Mouse (Mus musculus) right cerebral cortex, postnatal 4 days (tissue): ENCODE measurements around the gene Pole.

Source experiments
- DNase-seq: peaks from one replicate; pipeline ENCODE4 v3.0.0-alpha.2; 2022

The Pole gene

DNA sequence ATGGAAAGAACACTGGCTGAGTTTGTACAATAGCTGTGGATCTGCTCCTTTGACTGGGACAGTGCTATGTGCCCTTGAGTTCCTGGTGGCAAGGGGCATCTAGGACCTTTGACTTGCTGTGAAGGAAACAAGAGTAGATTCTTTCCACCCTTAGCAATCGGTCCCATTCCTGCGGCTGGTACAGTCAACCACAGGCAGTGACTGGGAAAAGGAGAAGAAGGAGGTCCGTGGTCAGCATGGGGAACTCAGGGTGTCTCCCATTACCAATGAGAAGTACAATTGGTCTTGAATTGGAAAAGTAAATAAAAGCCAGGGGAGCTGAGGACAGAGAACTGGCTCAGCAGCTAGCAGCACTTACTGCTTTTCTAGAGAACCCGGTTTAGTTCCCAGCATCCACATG lies 59.4 kb downstream of the Pole start:
- no peak for DNase-seq

DNA sequence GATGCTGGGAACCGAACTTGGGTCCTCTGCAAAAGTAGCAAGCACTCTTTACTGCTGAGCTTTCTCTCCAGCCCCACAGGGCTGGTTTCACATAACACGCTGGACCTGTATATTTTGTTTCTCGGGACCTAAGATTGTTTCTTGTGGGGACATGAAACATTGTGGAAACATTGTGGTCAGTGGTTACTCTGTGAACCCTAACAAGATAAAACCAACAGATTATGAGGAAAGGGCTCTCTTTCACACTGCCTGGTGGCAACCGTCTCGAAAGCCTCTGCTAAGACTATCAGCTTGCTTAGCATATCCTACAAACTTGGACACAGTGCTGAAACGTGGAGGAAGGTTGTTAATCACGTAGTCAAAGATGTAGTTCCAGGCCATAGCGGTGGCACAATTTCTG lies 60.9 kb downstream of the Pole start:
- DNase-seq: no peak

DNA sequence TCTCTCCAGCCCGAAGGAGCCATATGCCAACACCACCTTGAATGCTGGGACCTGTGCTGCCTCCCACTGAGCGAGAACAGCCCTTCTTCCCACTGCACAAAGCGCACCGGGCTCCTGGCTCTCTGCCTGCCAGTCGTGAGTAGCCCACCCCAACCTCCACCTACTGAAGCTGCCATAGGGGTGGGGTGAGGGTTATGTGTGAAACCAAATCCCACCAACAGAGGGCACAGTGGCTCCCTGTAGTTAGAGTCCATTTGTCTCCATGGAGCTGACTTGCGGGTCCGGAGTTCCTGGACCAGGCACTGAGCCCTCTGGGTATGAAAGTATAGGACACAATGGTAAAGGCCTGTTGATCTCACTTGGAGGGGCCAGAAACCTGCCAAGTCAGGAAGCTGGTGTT lies 68.6 kb downstream of the Pole start:
- peak; percentile 41 for DNase-seq

DNA sequence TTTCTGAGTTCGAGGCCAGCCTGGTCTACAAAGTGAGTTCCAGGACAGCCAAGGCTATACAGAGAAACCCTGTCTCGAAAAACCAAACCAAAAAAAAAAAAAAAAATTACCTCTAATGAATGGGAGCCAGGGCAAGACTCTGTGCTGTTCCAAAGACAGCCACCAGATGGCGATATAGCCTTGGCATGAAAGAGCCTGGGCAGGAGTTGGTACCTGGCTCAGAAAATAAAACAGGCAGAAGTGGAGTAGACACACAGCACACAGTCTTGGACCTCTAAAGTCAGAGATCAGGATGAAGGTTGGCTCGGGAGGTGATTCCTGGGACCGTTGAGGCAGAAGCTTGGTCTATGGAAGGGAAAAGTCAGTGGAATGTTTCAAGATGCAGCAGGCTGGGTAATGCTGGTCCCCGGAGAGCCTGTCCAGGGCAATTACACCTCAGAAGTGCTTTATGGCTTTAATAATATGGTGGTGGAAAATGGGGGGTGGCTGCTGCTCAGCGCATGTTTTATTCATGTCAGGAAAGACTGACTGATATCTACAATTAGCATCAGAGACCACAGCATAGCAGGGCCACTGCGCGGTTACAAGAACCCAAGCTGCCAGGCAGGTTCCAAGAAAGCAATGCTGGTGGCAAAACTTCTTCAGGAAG lies 71.5 kb downstream of the Pole start:
- peak; percentile 90 for DNase-seq

DNA sequence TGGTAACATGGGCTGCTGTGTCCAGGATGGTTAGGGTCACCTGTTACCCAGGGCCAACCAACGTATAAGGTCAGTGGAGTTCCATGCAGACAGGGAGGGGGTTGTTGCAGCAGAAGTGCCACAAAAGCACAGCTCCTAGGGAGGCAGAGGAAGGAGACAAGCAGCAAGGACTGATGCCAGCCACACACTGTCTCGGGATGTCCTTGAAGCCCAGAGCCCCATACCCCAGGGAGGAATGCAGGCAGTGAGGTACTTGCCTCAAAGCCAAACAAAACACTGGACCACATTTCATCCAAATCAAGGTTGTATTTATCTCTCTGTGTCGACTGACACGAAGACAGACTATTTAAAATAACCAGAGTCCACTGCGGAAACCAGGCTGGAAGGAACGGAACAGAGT lies 75.4 kb downstream of the Pole start:
- DNase-seq: no peak

DNA sequence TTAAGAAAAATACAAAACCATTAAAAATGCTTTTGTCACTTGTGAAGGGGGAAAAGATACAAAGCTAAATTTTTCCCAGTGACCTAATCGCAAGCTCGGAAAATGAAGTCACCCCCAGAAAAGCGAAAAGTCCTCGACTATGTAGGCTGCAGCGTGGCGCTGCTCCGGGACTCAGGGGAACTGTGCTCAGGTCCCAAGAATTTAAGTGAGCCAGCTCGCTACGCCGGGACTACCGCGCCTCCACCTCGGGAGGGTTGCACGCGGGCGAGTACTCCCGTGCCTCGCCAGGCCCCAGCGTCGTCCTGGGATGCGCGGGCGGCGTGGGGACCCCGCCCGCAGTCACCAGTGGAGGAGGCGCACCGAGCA lies 76.7 kb downstream of the Pole start:
- no peak for DNase-seq

DNA sequence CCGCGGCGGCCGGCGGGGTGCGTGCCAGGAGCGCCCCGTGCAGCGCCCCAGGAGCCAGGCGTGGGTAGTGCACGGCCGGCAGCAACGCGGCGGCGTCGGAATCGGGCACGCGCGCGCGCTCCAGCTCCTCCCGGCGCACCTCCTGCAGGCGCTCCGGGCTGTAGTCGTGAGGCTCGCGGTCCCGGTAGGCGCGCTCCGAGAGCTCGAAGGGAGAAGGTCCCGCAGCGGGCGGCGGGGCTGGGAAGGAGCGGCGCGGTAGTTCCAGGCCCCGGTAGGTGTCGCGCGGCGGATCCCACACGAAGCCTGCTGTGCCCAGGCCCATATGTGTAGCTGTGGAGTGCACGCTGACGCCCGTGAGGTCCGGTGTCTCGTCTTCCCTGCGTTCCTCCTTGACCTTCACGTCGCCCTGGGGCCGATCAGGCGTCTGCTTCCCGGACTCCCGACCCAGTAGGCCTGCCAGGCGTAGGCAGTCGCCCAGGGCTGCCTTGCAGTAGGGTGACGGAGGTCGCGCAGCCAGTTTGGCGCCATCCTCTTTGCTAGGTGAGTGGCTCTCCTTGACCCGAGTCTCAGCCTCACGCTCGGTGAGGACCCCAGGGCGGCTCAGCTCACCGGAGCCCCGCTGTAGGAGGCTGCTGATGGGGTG lies 77.2 kb downstream of the Pole start:
- DNase-seq: peak; percentile 83

DNA sequence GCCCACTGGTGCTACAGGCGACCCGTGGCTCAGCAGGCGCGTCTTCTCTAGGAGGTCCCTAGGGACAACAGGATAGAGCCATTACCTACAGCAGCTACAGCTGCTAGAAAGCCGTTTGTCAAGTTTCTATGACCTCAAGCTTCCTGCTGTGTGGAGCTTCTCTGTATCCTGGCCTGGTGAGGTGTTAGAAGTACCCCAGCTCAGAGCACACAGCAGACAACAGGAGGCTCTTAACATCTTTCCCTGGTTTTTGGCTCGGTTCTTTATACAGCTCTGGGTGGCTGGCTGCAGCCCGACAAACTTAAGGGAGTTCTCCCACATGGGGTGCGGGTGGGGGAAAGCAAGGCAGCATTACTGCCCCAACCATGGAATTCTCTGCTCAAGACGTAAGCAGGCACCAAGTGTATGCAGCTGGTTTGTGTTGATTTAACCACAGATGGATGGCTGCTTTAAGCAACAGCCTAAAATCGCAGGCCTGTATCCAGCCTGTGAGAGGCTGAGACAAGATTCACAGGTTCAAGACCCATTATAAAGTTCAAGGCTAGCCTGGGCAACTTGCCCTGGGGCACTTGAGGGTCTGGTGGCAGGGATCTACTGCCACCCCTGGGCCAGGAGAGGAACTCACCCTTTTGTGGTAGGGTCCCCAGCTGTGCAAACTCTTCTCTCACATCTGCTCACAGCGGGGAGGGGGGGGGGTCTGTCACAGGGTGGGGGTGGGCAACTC lies 77.9 kb downstream of the Pole start:
- DNase-seq: no peak

DNA sequence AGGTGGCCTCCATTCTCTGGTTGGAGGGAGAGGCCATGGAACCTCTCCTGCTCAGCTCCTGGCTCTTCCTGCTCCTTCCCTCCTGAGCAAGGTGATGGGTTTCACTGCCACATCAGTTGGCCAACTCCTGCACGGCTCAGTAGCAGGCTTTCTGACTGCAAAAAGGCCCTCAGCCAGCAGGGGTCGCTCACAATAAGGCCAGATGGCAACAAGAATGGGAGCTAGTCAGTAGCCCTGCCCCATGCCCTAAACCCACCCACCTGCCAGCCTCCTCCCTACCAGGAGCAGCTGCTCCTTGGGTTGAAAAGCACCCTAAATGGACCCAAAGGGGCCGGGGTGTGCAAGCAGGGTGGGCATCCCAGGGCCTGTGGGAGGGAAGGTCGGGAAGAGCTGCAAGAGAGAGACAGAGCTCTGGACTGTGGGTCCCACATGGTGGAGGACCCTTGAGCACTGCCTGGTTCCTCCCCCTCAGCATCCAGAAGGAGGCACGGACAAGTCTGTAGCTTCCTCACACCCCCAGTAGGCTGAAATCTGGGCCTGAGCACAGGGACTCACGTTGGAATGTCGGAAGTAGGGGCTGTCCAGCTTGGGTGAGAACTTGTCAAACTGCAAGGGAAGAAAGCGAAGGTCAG lies 90.8 kb downstream of the Pole start:
- DNase-seq: peak; percentile 84

DNA sequence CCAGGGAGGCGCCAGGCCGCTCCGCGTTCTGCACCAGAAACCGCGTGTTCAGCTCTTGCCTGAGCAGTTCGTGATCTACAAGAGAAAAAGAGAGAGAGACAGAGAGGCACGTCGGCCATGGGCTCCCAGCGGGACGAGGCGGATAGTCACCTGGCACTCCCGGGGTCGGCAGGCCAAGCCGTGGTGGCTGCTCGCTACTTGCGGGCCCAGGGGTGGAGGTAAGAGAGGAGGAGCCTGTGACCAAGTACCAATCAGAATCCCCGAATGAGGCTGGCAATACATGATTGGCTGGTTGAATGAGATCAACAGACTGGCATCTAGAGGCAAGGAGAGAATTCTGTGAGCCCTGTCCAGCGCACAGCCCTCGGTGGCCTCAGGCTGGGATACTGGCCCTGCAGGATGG lies 92.1 kb downstream of the Pole start:
- DNase-seq: no peak

DNA sequence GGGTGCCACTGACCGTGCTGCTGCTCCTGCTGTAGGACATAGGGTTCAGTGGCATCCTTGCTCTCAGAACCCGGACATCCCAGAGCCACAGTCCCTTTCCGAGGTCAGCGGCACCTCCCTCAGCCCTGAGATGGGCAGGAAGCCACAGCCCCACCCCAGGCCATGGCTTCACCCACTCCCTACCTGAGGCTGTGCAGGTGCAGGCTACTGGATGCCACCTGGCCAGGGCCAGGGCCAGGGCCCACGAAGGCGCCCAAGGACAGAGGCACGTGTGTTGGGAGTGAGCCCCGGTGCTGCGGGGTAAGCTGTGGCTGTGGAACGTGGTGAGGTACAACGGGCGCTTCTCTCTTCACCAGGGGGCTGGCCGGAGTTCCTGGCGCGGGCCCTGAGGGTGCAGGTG lies 93.0 kb downstream of the Pole start:
- DNase-seq: no peak

DNA sequence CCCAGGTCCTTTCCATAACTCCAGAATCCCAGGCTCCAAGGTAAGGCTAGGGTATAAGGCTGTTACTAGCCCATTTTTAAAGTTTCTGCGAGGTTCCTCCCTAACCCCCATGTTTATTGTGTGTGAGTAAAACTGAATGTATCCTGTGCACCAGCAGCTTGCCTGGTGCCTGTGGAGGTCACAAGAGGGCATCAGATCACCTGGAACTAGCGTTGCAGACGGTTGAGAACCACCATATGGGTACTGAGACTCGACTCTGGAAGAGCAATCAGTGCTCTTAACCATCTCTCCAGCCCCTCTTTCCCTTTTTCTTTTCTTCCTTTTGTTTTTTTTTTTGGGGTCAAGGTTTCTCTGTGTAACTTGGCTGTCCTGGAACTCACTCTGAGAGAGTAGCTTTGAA lies 93.7 kb downstream of the Pole start:
- no peak for DNase-seq

DNA sequence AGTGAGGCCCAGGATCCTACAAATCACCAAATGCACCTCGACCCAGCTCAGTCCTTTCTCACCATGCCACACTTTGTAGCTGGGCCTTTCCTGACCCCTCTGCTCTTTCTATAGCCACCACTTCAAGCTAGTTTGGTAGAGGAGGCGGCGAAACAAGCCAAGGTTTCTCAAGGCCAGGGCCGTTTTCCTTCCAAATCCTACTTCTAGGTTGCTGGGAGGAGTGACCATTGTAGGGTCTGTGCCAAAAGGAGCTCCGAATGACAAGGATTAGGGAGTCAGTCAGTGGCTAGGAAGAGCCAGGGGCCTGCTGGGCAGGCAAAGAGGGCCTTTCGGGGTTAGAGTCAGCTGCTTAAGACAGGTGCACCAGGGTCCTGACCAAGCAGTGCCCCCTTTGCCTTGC lies 98.4 kb downstream of the Pole start:
- no peak for DNase-seq

DNA sequence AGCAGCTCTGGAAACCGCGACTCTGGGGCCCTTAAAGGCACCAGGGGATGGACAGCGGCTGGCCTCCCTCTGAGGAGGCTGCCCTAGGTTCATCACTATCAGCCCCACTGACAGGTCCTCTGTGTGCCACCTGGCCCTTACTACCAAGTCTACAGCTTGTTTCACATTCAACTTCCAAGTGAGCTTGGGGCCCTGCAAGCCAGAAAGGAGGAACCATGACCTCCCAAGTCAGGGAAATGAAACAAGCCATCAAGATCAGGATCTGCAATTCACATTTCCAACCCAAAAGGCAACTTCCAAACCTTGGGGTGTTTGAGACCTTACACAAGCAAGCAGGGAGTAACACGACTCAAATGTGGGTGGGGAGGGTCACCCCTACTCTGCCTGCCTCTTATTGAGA lies 99.2 kb downstream of the Pole start:
- no peak for DNase-seq

DNA sequence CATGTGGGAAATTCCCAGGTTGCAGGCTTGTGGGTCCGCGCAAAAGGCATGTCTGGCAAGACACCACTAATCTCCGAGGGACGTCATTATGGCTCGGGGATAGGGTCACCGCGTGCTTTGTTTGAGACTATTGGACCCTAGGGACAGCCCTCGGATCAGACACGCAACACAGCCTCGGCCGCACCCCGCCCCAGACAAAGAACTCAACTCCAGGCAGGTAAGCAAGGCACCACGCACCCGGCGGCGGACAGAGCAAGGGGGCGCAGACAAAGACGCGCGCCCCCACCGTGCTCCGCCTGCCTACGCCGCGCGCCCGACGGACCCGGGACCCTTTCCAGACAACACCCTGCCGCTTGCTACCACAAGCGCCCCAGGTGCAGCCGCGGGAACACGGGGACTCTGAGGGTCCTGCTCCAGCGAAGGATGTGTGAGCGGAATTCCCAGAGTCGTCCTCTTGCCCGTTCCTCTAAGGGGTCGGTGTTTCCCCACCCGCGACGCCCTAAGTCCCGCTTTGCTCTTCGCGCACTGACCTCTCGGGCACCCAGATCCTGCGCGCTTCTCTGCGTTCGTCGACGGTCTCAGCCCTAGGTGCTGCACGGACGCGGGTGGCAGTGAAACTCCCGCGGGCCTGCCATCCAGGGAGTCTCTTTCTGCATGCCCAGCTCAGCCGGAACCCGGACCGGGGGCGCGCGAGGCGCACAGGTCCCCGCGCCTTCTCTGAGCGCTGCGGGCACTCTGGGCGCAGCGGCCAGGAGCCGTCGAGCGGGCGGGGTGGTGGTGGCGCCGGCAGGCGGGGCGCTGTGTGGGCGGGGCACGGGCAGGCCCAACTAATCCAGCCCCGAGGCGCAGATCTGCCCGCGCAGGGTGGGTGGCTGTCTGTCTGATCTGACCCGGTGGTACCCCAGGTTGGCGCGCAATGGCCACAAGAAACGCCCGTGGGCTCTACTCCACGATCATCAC lies 100.5 kb downstream of the Pole start:
- peak; percentile 79 for DNase-seq
